ENCODE assay signal across 29 mouse cellular contexts in genomic region chr2:104840974-104841373, GRCm38 (mm10). TPM values are rescaled to one million over a fixed set of nuclear protein-coding genes. Genes with fewer than 3 reads are reported as not detected.
A peak's percentile ranks its signal among the peaks of the same experiment; 100 is the strongest.
DNase-seq lines count a peak whose midpoint lies in the region; ATAC-seq and TF ChIP-seq lines count a peak whose summit lies in the region.
"Had no signal": no experiment of that assay in that cellular context is flagged by ENCODE, and none has a peak within 500 bp of the region (broad histone marks: within the 10 kb centered on the region; RNA-seq: fewer than 3 reads in every experiment).

No protein-coding gene starts in this region.

- ATAC-seq in stomach, embryonic 16.5 days (ENCODE audit: insufficient read depth, low FRiP score), result no peak
- ATAC-seq: hindbrain, embryonic 16.5 days; intestine, embryonic 15.5 days; midbrain, embryonic 13.5 days had no signal

- TF ChIP-seq RAD21 in CH12.LX (IDR thresholded peaks at IDR 0.05; ENCODE audit: low read depth, low read length) (no peak), MEL (IDR thresholded peaks at IDR 0.05; ENCODE audit: low read depth, low read length) (no peak; the same call in 1 of the 2 replicates)

- no peak for TF ChIP-seq EP300 in CH12.LX (IDR thresholded peaks at IDR 0.05; ENCODE audit: low read length)
- TF ChIP-seq EP300 in MEL (IDR thresholded peaks at IDR 0.05; ENCODE audit: low read depth in 1 of 2, low read length in 2 of 2), result no peak

- no peaks in the 10 kb centered on the region for H3K27me3 ChIP-seq in CH12.LX (replicated peaks)
- H3K27me3 ChIP-seq in MEL (ENCODE audit: control insufficient read depth in 1 of 2, insufficient read depth in 2 of 2, low read length in 2 of 2), result peaks cover 2% of the 10 kb centered on the region in 2 experiments; a peak in 2 of 4 replicates
- H3K27me3 ChIP-seq in stomach, embryonic 16.5 days (ENCODE audit: control insufficient read depth, insufficient read depth, low read length), result no peaks in the 10 kb centered on the region
- H3K27me3 ChIP-seq: forebrain, embryonic 12.5 days; heart, embryonic 13.5 days; intestine, embryonic 15.5 days; limb, embryonic 13.5 days; midbrain, embryonic 13.5 days; neural tube, embryonic 15.5 days; stomach, embryonic 15.5 days had no signal

- intact Hi-C loops in left cerebral cortex, adult 2 months (cut with DNase I), result no loop called here
- intact Hi-C loops in left cerebral cortex, postnatal 10 days (cut with DNase I), result no loop called here
- intact Hi-C loops in gastrocnemius, postnatal 14 days (cut with DNase I; ENCODE audit: low total_unique reads), result no loop called here

- H3K79me2 ChIP-seq in CH12.LX (replicated peaks; ENCODE audit: control insufficient read depth, extremely low read depth, insufficient read depth, poor library complexity, severe bottlenecking) (no peaks in the 10 kb centered on the region; the same call in 1 of the 2 replicates), MEL (ENCODE audit: control insufficient read depth, insufficient read depth, low read length, poor library complexity) (no peaks in the 10 kb centered on the region)

- H3K36me3 ChIP-seq in CH12.LX (replicated peaks in 1 of 2; ENCODE audit: control insufficient read depth in 1 of 2, insufficient read depth in 1 of 2, low read length in 1 of 2) (peaks cover 33 to 74% of the 10 kb centered on the region in 2 experiments), MEL (ENCODE audit: control insufficient read depth in 1 of 2, insufficient read depth in 2 of 2, low read length in 2 of 2) (no peaks in the 10 kb centered on the region)
- no peaks in the 10 kb centered on the region for H3K36me3 ChIP-seq in stomach, embryonic 16.5 days (ENCODE audit: control insufficient read depth, insufficient read depth, low read length)
- H3K36me3 ChIP-seq: forebrain, embryonic 12.5 days; intestine, embryonic 15.5 days; limb, embryonic 13.5 days; midbrain, embryonic 13.5 days; neural tube, embryonic 15.5 days; stomach, embryonic 15.5 days had no signal

- no peaks in the 10 kb centered on the region for H3K4me1 ChIP-seq in CH12.LX (ENCODE audit: control insufficient read depth in 1 of 2, insufficient read depth in 2 of 2)
- no peaks in the 10 kb centered on the region for H3K4me1 ChIP-seq in MEL (ENCODE audit: control insufficient read depth in 1 of 2, insufficient read depth in 2 of 2, low read length in 2 of 2)
- H3K4me1 ChIP-seq in stomach, embryonic 16.5 days (ENCODE audit: control insufficient read depth, insufficient read depth, low read length), result no peaks in the 10 kb centered on the region
- H3K4me1 ChIP-seq: forebrain, embryonic 12.5 days; heart, embryonic 13.5 days; intestine, embryonic 15.5 days; limb, embryonic 13.5 days; midbrain, embryonic 13.5 days; neural tube, embryonic 15.5 days; stomach, embryonic 15.5 days had no signal

- dilution Hi-C loops in CH12.LX (cut with MboI; ENCODE audit: extremely low pct_ligation_motif_present, extremely low pct_unique_long_range_greater_than_20kb, low sequenced_read_pairs), result no loop called here

- H3K4me3 ChIP-seq in left cerebral cortex, adult 2 months, result no peak overlapping the region
- H3K4me3 ChIP-seq in CH12.LX (replicated peaks in 1 of 3; ENCODE audit: low read depth in 2 of 3, low read length in 2 of 3, poor library complexity in 1 of 3) (no peak overlapping the region), MEL (ENCODE audit: control insufficient read depth in 1 of 2, insufficient read depth in 1 of 2, low read depth in 2 of 2, low read length in 2 of 2) (no peak overlapping the region)
- no peak overlapping the region for H3K4me3 ChIP-seq in stomach, embryonic 16.5 days (replicated peaks; ENCODE audit: low read length)
- H3K4me3 ChIP-seq: forebrain, embryonic 12.5 days; heart, embryonic 13.5 days; intestine, embryonic 15.5 days; limb, embryonic 13.5 days; midbrain, embryonic 13.5 days; neural tube, embryonic 15.5 days; stomach, embryonic 15.5 days had no signal

- TF ChIP-seq POLR2A in CH12.LX (IDR thresholded peaks at IDR 0.05; ENCODE audit: low read depth, low read length), result no peak
- no peak for TF ChIP-seq POLR2A in MEL (IDR thresholded peaks at IDR 0.05; ENCODE audit: control insufficient read depth in 1 of 2, insufficient read depth in 1 of 2, low read depth in 1 of 2, low read length in 2 of 2, poor library complexity in 1 of 2)

- H3K9ac ChIP-seq in CH12.LX (ENCODE audit: insufficient read depth, low read depth) (no peak overlapping the region), MEL (ENCODE audit: control insufficient read depth, low read depth, low read length, poor library complexity, severe bottlenecking) (no peak overlapping the region)
- no peak overlapping the region for H3K9ac ChIP-seq in stomach, embryonic 16.5 days (ENCODE audit: low read length)
- H3K9ac ChIP-seq: forebrain, embryonic 12.5 days; heart, embryonic 13.5 days; intestine, embryonic 15.5 days; limb, embryonic 13.5 days; midbrain, embryonic 13.5 days; neural tube, embryonic 15.5 days; stomach, embryonic 15.5 days had no signal

- in situ Hi-C loops in CH12.LX (cut with MboI; ENCODE audit: low pct_ligation_motif_present, low pct_unique_long_range_greater_than_20kb, low sequenced_read_pairs), result no loop called here

- H3K4me2 ChIP-seq in CH12.LX (ENCODE audit: insufficient read depth, low read depth, poor library complexity, severe bottlenecking), result no peak overlapping the region
- no peak overlapping the region for H3K4me2 ChIP-seq in stomach, embryonic 16.5 days (ENCODE audit: low read depth, low read length)
- H3K4me2 ChIP-seq: forebrain, embryonic 12.5 days; heart, embryonic 13.5 days; intestine, embryonic 15.5 days; limb, embryonic 13.5 days; liver, embryonic 11.5 days; midbrain, embryonic 13.5 days; neural tube, embryonic 15.5 days; stomach, embryonic 15.5 days had no signal

- no peak overlapping the region for H3K27ac ChIP-seq in left cerebral cortex, adult 2 months
- H3K27ac ChIP-seq in CH12.LX (ENCODE audit: insufficient read depth, low read depth), result no peak overlapping the region
- H3K27ac ChIP-seq in MEL (ENCODE audit: control insufficient read depth, low read depth, low read length), result no peak overlapping the region
- H3K27ac ChIP-seq in stomach, embryonic 16.5 days (ENCODE audit: low read length), result peak overlapping the region; percentile 52; the same call in 1 of the 2 replicates
- H3K27ac ChIP-seq: forebrain, embryonic 12.5 days; heart, embryonic 13.5 days; intestine, embryonic 15.5 days; limb, embryonic 13.5 days; macrophage; midbrain, embryonic 13.5 days; neural tube, embryonic 15.5 days; stomach, embryonic 15.5 days had no signal

- TF ChIP-seq CTCF in left cerebral cortex, adult 2 months (IDR thresholded peaks at IDR 0.05), result peak; percentile 7; the same call in 1 of the 2 replicates
- peak in 1 of 2 experiments; percentile 22; a peak in 2 of 4 replicates for TF ChIP-seq CTCF in CH12.LX (conservative IDR thresholded peaks at IDR 0.05 in 1 of 2, IDR thresholded peaks at IDR 0.05 in 1 of 2; ENCODE audit: low read depth in 2 of 2, low read length in 2 of 2)
- TF ChIP-seq CTCF in MEL (IDR thresholded peaks at IDR 0.05 in 2 of 3, conservative IDR thresholded peaks at IDR 0.05 in 1 of 3; ENCODE audit: control insufficient read depth in 1 of 3, insufficient read depth in 1 of 3, low read depth in 2 of 3, low read length in 3 of 3, poor library complexity in 1 of 3, severe bottlenecking in 1 of 3), result peak in 1 of 3 experiments; percentile 13; a peak in 1 of 6 replicates

- DNase-seq in left cerebral cortex, adult 2 months (ENCODE audit: extremely low spot score in 1 of 2, low spot score in 2 of 2), result no peak
- no peak for DNase-seq in left cerebral cortex, postnatal 10 days (ENCODE audit: extremely low spot score in 1 of 2, low spot score in 2 of 2)
- DNase-seq in CH12.LX (ENCODE audit: extremely low read depth) (no peak), MEL (ENCODE audit: low read depth, low spot score) (peak; percentile 28)
- no peak for DNase-seq in frontal cortex, postnatal 10 days (ENCODE audit: low spot score in 2 of 2)
- no peak for DNase-seq in gastrocnemius, postnatal 14 days
- DNase-seq: adrenal gland, postnatal 25 days; cerebellum, adult 11-12 months; cerebellum, adult 9-11 months; gastrocnemius, postnatal 36 days; kidney, adult 2 months; retina, postnatal 1 day; right cerebral cortex, postnatal 14 days; thymus, adult 18-20 months; thymus, postnatal 36 days had no signal

- H3K9me3 ChIP-seq in CH12.LX (replicated peaks; ENCODE audit: low read length) (no peaks in the 10 kb centered on the region), MEL (replicated peaks; ENCODE audit: insufficient read depth, low read length) (no peaks in the 10 kb centered on the region)
- no peaks in the 10 kb centered on the region for H3K9me3 ChIP-seq in stomach, embryonic 16.5 days (replicated peaks; ENCODE audit: control insufficient read depth, low read length)
- H3K9me3 ChIP-seq: forebrain, embryonic 12.5 days; heart, embryonic 13.5 days; intestine, embryonic 15.5 days; midbrain, embryonic 13.5 days; neural tube, embryonic 15.5 days; stomach, embryonic 15.5 days had no signal

RNA-seq across cellular contexts. Expression of gene Prrg4, which starts 8.7 kb away (rescaled TPM):
- total RNA-seq in left cerebral cortex, adult 2 months (2021), result under 1 TPM; 0.49 to 0.63 TPM
- total RNA-seq in left cerebral cortex, postnatal 10 days (2021), result under 1 TPM; 0.30 to 0.41 TPM
- 18.3 and 21.0 TPM in 2 replicates for total RNA-seq in CH12.LX (2012; rRNA removed)
- total RNA-seq in CH12.LX (2014; rRNA removed), result 24.4 and 24.7 TPM in 2 replicates
- 11.0 and 13.9 TPM in 2 replicates for polyA plus RNA-seq in CH12.LX (2012; ENCODE audit: insufficient read length, low read depth)
- total RNA-seq in MEL (2012; rRNA removed), result not detected in 2 replicates
- not detected for polyA plus RNA-seq in MEL (2012; ENCODE audit: insufficient read depth in 1 of 2, insufficient read length in 2 of 2, low read depth in 1 of 2, low replicate concordance in 2 of 2, missing spikeins in 1 of 2)
- 6.3 and 6.7 TPM in 2 replicates for polyA plus RNA-seq in stomach, embryonic 16.5 days (2015; fragmentation: Nextera tagmentation; extraction: Ambion mirVana)
- total RNA-seq in gastrocnemius, postnatal 14 days (2021), result 1 to 10 TPM in 1 of 2 experiments, under 1 TPM in 1; 0.51 to 1.3 TPM

RNA-seq across cellular contexts. Expression of gene Qser1, which starts 24.4 kb away (rescaled TPM):
- 10 to 100 TPM; 10.2 to 10.8 TPM for total RNA-seq in left cerebral cortex, adult 2 months (2021)
- total RNA-seq in left cerebral cortex, postnatal 10 days (2021), result 10 to 100 TPM; 11.7 to 12.9 TPM
- total RNA-seq in CH12.LX (2012; rRNA removed) (3.3 and 3.7 TPM in 2 replicates), CH12.LX (2014; rRNA removed) (6.3 and 6.8 TPM in 2 replicates), MEL (2012; rRNA removed) (3.9 and 5.2 TPM in 2 replicates)
- polyA plus RNA-seq in CH12.LX (2012; ENCODE audit: insufficient read length, low read depth) (9.5 and 10.2 TPM in 2 replicates), MEL (2012; ENCODE audit: insufficient read depth in 1 of 2, insufficient read length in 2 of 2, low read depth in 1 of 2, low replicate concordance in 2 of 2, missing spikeins in 1 of 2) (10 to 100 TPM in 1 of 2 experiments, not detected in 1; 14.5 TPM)
- 7.2 TPM in 2 replicates for polyA plus RNA-seq in stomach, embryonic 16.5 days (2015; fragmentation: Nextera tagmentation; extraction: Ambion mirVana)
- 10 to 100 TPM; 27.2 to 28.4 TPM for total RNA-seq in gastrocnemius, postnatal 14 days (2021)

RNA-seq across cellular contexts. Expression of gene Ccdc73, which starts 26.6 kb away (rescaled TPM):
- total RNA-seq in left cerebral cortex, adult 2 months (2021), result 1 to 10 TPM in 1 of 2 experiments, not detected in 1; 2.4 TPM
- total RNA-seq in left cerebral cortex, postnatal 10 days (2021), result 1 to 10 TPM; 1.4 to 2.5 TPM
- total RNA-seq in CH12.LX (2012; rRNA removed) (1.8 and 5.1 TPM in 2 replicates), CH12.LX (2014; rRNA removed) (2.2 TPM in 1 of 2 replicates, not detected in the other), MEL (2012; rRNA removed) (0.03 and 0.08 TPM in 2 replicates)
- polyA plus RNA-seq in CH12.LX (2012; ENCODE audit: insufficient read length, low read depth) (0.97 and 2.2 TPM in 2 replicates), MEL (2012; ENCODE audit: insufficient read depth in 1 of 2, insufficient read length in 2 of 2, low read depth in 1 of 2, low replicate concordance in 2 of 2, missing spikeins in 1 of 2) (under 1 TPM in 1 of 2 experiments, not detected in 1; 0.43 TPM)
- polyA plus RNA-seq in stomach, embryonic 16.5 days (2015; fragmentation: Nextera tagmentation; extraction: Ambion mirVana), result 5.3 and 6.4 TPM in 2 replicates
- total RNA-seq in gastrocnemius, postnatal 14 days (2021), result 1 to 10 TPM; 4.0 to 4.4 TPM
- total RNA-seq: megakaryocyte-erythroid progenitor cell, adult 5-6 weeks had no signal
- polyA plus RNA-seq: large intestine, adult 2 months; small intestine, adult 2 months had no signal

Comparison
In these comparisons a context has a peak if more than half of its experiments do, and no peak if none do; other contexts are left out.
1. RNA of gene Prrg4, which starts 8.7 kb away (total RNA-seq): 18.3 to 24.7 TPM in CH12.LX; 0.51 to 1.3 TPM in gastrocnemius, postnatal 14 days, 0.49 to 0.63 TPM in left cerebral cortex, adult 2 months, 0.30 to 0.41 TPM in left cerebral cortex, postnatal 10 days and not detected in MEL; every median in the first group is over 4 times any median in the second.